Comparison of ENCODE assay signal across 8 mouse cellular contexts in genomic region chr17:12960331-12960873, GRCm38 (mm10). TPM values are rescaled to one million over a fixed set of nuclear protein-coding genes. Genes with fewer than 3 reads are reported as not detected.
DNase-seq lines count a peak whose midpoint lies in the region; ATAC-seq and TF ChIP-seq lines count a peak whose summit lies in the region.

TSS of gene Acat2 (minus strand) at chr17:12960747.

- no peak for TF ChIP-seq CTCF in E14TG2a.4 (conservative IDR thresholded peaks at IDR 0.05; ENCODE audit: low read length)
- TF ChIP-seq CTCF in liver, postnatal 0 days (IDR thresholded peaks at IDR 0.05; ENCODE audit: low read depth) = no peak

- peak within 1 kb of the TSS; percentile 69 for H3K9ac ChIP-seq in forebrain, embryonic 13.5 days
- H3K9ac ChIP-seq in liver, postnatal 0 days (replicated peaks) = peak within 1 kb of the TSS; percentile 70
- peak within 1 kb of the TSS; percentile 44 for H3K9ac ChIP-seq in neural tube, embryonic 14.5 days (replicated peaks; ENCODE audit: low read depth, low read length)

- peaks cover 24% of the 10 kb centered on the region for H3K4me1 ChIP-seq in E14TG2a.4 (replicated peaks; ENCODE audit: low read depth, low read length)
- peaks cover 24% of the 10 kb centered on the region for H3K4me1 ChIP-seq in forebrain, embryonic 13.5 days
- H3K4me1 ChIP-seq in liver, postnatal 0 days (ENCODE audit: insufficient read depth) = peaks cover 6% of the 10 kb centered on the region
- H3K4me1 ChIP-seq in neural tube, embryonic 14.5 days (ENCODE audit: control insufficient read depth, insufficient read depth, low read length) = peaks cover 10% of the 10 kb centered on the region

- peaks cover 36% of the 10 kb centered on the region for H3K36me3 ChIP-seq in E14TG2a.4 (ENCODE audit: insufficient read depth, low read length)
- H3K36me3 ChIP-seq in forebrain, embryonic 13.5 days (ENCODE audit: poor library complexity, severe bottlenecking) = peaks cover 19% of the 10 kb centered on the region
- peaks cover 13% of the 10 kb centered on the region for H3K36me3 ChIP-seq in liver, postnatal 0 days (replicated peaks; ENCODE audit: insufficient read depth, low read length)
- H3K36me3 ChIP-seq in neural tube, embryonic 14.5 days (ENCODE audit: control insufficient read depth, insufficient read depth, low read length) = peaks cover 12% of the 10 kb centered on the region

- ATAC-seq in forebrain, embryonic 13.5 days = peak; percentile 99
- ATAC-seq in liver, postnatal 0 days = peak; percentile 98
- peak; percentile 99 for ATAC-seq in neural tube, embryonic 14.5 days (ENCODE audit: low read depth)

- H3K27ac ChIP-seq in forebrain, embryonic 13.5 days = peak within 1 kb of the TSS; percentile 89
- peak within 1 kb of the TSS; percentile 87 for H3K27ac ChIP-seq in liver, postnatal 0 days (ENCODE audit: low read depth)
- peak within 1 kb of the TSS; percentile 86 for H3K27ac ChIP-seq in neural tube, embryonic 14.5 days (ENCODE audit: low read depth, low read length)

- no peaks in the 10 kb centered on the region for H3K27me3 ChIP-seq in E14TG2a.4 (ENCODE audit: insufficient read depth, low read length)
- H3K27me3 ChIP-seq in forebrain, embryonic 13.5 days = no peaks in the 10 kb centered on the region
- no peaks in the 10 kb centered on the region for H3K27me3 ChIP-seq in liver, postnatal 0 days (ENCODE audit: insufficient read depth, low read length)
- H3K27me3 ChIP-seq in neural tube, embryonic 14.5 days (ENCODE audit: control insufficient read depth, insufficient read depth, low read length) = no peaks in the 10 kb centered on the region

- H3K4me3 ChIP-seq in E14TG2a.4 (replicated peaks; ENCODE audit: low read length) = peak within 1 kb of the TSS; percentile 92
- H3K4me3 ChIP-seq in forebrain, embryonic 13.5 days = peak within 1 kb of the TSS; percentile 68
- peak within 1 kb of the TSS; percentile 89 for H3K4me3 ChIP-seq in liver, postnatal 0 days (ENCODE audit: low read depth, low read length)
- H3K4me3 ChIP-seq in neural tube, embryonic 14.5 days (ENCODE audit: low read depth, low read length) = peak within 1 kb of the TSS; percentile 53

- H3K4me2 ChIP-seq in forebrain, embryonic 13.5 days = peak within 1 kb of the TSS; percentile 75
- peak within 1 kb of the TSS; percentile 70 for H3K4me2 ChIP-seq in liver, postnatal 0 days (ENCODE audit: low read depth, low read length)
- peak within 1 kb of the TSS; percentile 67 for H3K4me2 ChIP-seq in neural tube, embryonic 14.5 days (ENCODE audit: low read depth, low read length)

- DNase-seq in c-Kit-positive CD71-positive TER-119-positive erythroid progenitor cells, embryonic 14.5 days (ENCODE audit: low spot score) = peak; percentile 91
- DNase-seq in heart, postnatal 10 days = peak; percentile 94
- DNase-seq in large intestine, adult 2 months (ENCODE audit: low read depth, low spot score) = peak; percentile 80
- DNase-seq in liver, postnatal 0 days = peak; percentile 94
- DNase-seq in testis, postnatal 10 days (ENCODE audit: low spot score) = peak; percentile 97

- intact Hi-C loops in heart, postnatal 10 days (cut with DNase I) = loop anchor here (5.0 kb wide), 1 partner anchor 43 kb away; the partner anchor contains the start of genes Mrpl18 and Tcp1

- H3K9me3 ChIP-seq in E14TG2a.4 (ENCODE audit: low read length) = no peaks in the 10 kb centered on the region
- no peaks in the 10 kb centered on the region for H3K9me3 ChIP-seq in forebrain, embryonic 13.5 days (replicated peaks)
- H3K9me3 ChIP-seq in liver, postnatal 0 days (ENCODE audit: low read length) = no peaks in the 10 kb centered on the region
- H3K9me3 ChIP-seq in neural tube, embryonic 14.5 days (ENCODE audit: control insufficient read depth, low read length) = no peaks in the 10 kb centered on the region

- under 1% methylated on average over 42 of the region's 42 CpGs for WGBS in forebrain, embryonic 13.5 days
- WGBS in large intestine, adult 2 months = under 1% methylated on average over 42 of the region's 42 CpGs
- under 1% methylated on average over 25 of the region's 42 CpGs for WGBS in liver, postnatal 0 days (ENCODE audit: insufficient replicate concordance)
- under 1% methylated on average over 42 of the region's 42 CpGs for WGBS in neural tube, embryonic 14.5 days

- no peak for TF ChIP-seq EP300 in liver, postnatal 0 days (IDR thresholded peaks at IDR 0.05; ENCODE audit: low read depth)

RNA-seq across cellular contexts. Expression of gene Acat2, which starts in this region (rescaled TPM):
- 348 and 354 TPM in 2 replicates for polyA plus RNA-seq in forebrain, embryonic 13.5 days (2015; fragmentation: Nextera tagmentation; extraction: Ambion mirVana)
- total RNA-seq in heart, postnatal 10 days (2021) = 10 to 100 TPM; 13.2 to 17.0 TPM
- polyA plus RNA-seq in large intestine, adult 2 months (2012; rRNA removed) = 17.0 and 20.3 TPM in 2 replicates
- polyA plus RNA-seq in liver, postnatal 0 days (2015; fragmentation: Nextera tagmentation; extraction: Ambion mirVana) = 36.4 and 39.1 TPM in 2 replicates
- 188 and 294 TPM in 2 replicates for polyA plus RNA-seq in neural tube, embryonic 14.5 days (2014; fragmentation: Nextera tagmentation; extraction: Ambion mirVana)

Comparison
In these comparisons a context has a peak if more than half of its experiments do, and no peak if none do; other contexts are left out.
1. Peak in every context shown above with its lines: DNase-seq, ATAC-seq, H3K4me3 ChIP-seq and H3K27ac ChIP-seq.